Mouse (Mus musculus): ENCODE results near the gene Gm47791.

The Gm47791 gene

DNA sequence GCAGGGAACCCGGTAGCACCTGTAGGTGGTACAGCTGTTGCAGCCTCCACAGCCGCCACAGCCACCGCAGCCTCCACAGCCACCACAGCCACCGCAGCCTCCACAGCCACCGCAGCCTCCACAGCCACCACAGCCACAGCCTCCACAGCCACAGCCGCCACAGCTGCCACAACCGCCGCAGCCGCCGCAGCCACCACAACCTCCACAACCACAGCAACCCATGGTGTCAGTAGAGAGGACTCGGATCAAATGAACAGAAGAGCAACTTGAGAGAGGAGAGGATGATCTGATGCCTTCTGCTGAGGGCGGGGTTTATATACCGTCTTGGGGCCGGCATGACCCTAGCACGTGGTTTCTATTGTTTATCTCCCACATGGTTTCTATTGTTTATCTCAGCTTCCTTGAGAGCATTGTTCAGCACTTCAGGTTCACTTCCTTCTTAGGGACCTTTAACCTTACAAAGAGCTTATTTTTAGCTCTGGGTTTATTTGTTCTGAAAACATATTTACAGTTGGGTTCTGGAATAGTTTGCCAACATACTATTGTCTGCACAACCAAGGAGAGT lies at the start of gene Gm47791:
Gene Gm47791, minus strand, starts transcription at position 222 of the 565 bp plus-strand sequence.
- in situ Hi-C loops (cut with MboI; ENCODE audit: low sequenced_read_pairs) = no loop called here

DNA sequence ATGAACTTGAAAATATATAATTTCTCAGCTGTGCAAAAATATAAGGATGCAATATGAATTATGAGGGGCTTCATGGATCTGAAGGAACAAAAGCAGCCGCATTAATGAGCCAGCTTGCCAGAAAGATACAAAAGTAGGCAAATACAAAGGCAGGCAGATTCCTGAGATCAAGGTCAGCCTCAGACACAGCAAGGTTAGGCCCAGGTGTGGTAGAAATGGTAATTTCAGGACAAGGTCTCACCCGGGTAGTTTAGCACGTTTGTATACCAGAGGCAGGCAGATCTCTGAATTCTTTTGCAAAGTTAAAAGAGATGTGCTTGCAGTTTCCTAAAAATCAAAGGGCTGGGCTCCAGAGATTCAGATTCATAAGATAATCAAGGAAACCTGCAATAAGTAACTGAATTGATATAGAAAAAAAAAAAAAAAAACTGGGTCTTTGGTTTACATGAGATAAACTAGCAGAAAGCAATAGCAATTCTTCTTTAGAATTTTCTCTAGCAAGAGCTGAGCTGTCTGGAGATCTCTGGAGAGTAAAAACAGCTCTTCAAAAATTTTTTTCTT lies 49.7 kb upstream of the Gm47791 start:
- in situ Hi-C loops (cut with MboI; ENCODE audit: low sequenced_read_pairs) = no loop called here

DNA sequence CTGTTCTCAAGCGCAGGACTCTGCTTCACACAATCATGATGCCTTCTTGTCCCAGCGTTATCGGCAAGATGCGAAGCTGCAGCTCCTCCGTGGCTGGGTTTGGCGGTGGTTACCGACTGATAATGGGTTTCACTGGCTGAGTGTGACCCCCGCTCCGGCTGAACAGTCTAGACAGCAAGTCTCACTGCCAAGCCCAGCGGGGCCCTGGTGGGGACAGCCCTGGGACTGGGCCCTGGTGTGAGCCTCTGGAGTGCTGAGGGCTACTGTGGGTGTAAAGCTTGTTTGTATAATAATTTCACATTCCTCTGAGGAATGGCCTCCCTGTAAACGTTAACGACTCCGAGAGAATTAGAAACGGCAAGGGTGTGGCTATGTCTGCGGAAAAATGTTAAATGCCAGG lies 49.1 kb upstream of the Gm47791 start:
- in situ Hi-C loops (cut with MboI; ENCODE audit: low sequenced_read_pairs) = no loop called here

DNA sequence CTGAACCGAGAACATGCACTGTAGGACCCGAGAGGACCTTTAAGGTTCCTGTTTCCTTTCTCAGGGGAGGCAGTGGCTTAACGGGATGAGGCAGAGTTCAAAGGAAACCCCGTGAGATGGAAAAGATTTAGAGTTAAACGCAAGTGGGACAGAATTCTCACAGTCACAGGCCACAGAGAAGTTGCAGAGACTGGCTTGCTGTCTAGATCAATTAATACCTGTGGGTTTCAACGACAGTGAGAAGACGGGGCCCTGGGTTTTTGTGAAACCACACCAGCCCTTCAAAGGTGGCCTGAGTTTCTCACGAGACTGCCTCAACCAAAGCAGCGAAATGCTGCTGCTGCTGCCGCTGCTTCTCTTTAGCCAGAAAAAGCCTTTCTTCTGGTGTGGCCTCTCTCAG lies 48.3 kb upstream of the Gm47791 start:
- in situ Hi-C loops (cut with MboI; ENCODE audit: low sequenced_read_pairs) = no loop called here

DNA sequence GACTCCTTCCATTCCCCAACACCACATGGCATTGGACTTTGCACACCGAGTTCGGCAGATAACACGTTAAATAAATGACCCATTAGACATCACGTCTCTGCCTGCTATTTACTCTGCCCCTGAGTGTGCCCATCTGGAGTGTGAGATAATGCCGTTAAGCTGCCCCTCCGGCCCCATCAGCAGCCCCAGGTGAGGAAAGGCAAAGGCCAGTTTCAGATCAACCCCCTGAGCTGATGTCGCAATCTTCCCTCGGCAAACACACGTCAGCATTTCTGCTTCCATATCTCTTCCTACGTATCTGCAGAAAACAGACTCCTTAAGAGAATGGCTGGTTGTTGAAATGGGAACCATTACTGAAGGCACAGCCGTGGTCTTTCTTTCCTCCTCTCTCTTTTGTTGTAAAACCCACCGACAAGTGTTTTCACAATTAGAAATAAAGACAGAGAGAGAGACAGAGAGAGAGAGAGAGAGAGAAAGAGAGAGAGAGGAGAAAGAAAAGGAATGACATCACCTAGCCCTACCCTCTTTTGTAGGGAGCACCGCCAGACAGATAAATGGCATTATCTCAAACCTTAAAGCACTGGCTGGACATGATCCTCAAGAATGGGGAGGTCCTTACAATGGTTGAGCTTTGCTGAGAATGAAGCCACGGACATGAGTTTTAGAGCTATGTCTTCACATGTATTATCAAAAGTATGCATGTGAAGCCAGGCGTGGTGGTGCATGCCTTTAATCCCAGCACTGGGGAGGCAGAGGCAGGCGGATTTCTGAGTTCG lies 45.1 kb upstream of the Gm47791 start:
- in situ Hi-C loops (cut with MboI; ENCODE audit: low sequenced_read_pairs) = no loop called here

DNA sequence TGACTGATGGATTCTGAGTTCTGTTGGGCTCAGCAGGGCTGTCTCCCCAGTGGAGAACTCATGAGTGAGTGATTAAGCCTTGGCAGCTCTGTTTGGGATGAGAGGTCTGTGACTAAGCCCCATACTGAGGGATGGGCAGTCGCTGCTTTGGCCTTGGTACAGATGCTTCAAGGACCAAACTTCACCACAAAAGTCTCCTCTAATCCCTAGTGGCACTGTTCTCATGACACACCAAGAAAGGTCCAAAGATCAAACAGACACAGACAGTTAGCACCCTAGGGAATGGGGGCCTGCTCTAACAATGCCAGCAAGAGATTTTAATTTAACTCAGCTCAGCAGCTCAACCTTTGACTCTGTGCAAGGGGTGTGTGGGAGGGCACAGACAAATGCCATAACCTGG lies 40.7 kb upstream of the Gm47791 start:
- in situ Hi-C loops (cut with MboI; ENCODE audit: low sequenced_read_pairs) = no loop called here

DNA sequence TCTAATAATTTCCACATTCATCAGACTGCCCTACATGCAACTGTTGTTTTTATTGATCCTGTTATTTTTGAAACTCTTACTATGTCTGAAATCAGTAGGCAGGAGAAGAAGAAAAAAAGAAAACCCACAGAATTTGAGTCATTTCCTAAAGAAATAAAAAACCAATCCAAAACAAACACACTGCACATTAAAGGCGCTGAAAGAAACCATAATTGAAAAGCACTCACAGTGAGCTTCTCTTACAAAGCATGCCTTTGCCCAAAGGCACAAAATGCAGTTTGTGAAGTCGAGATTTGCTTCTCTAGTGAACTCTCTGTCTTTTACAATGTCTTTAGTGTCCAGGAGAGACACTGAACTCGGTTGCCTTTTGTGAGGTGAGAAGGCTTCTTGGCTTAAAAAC lies 37.5 kb upstream of the Gm47791 start:
- in situ Hi-C loops (cut with MboI; ENCODE audit: low sequenced_read_pairs) = loop anchor here (10.0 kb wide), 1 partner anchor 166 kb away; no protein-coding TSS in a partner anchor

DNA sequence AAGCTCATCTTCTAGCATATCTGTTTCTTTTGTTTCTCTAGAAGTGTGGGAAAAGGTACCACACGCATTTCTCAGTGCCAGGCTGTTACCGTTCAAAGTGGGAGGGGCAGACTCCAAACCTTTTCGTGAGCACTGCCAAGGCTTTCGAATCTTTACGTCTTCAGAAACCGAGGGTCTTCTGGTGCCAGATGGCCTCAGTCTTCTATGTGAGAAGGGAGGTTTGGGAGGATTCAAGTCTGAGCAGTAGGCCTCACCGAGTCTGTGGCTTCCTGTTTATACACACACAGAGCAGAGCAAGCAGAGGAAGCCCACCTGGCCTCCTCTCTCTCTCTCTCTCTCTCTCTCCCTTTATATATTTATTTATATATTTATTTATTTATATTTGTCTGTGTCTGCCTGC lies 36.2 kb upstream of the Gm47791 start:
- in situ Hi-C loops (cut with MboI; ENCODE audit: low sequenced_read_pairs) = loop anchor here (10.0 kb wide), 1 partner anchor 168 kb away; no protein-coding TSS in a partner anchor

DNA sequence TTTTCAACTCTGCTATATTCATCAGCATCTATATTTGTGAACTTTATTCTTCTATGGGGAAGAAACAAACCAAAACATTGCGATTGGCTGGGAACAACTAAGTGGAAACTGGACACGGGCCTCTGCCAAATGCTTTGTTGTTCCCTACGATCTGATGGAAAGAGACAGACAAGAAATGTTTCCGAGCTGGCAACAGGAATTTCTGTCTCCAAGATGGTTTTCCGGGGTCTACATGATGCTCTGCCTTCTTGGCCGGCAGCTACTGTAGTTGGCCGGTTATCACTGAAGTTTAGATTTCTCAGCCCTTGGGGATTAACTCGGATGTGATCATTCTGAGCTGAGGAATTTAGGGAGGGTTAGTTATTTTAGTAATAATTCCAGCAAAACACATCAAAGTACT lies 35.3 kb upstream of the Gm47791 start:
- in situ Hi-C loops (cut with MboI; ENCODE audit: low sequenced_read_pairs) = loop anchor here (10.0 kb wide), 1 partner anchor 168 kb away; no protein-coding TSS in a partner anchor

DNA sequence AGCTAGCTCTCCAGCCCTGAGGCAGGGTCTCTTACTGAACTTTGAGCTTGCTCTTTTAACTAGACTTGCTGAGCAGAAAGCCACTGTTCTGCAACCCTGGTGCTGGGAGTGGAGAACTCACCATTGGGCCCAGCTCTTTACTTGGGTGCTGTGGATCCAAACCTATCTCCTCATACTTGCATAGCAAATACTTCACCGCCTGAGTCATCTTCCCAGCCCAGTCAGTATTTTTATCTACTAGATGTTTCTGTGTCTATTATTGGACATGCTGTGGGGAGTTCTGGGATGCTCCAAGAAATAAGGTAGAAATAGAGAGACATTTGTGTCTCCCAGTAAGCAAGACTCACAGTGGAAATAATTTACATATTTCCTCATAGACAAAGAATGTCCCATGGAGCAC lies 33.0 kb upstream of the Gm47791 start:
- in situ Hi-C loops (cut with MboI; ENCODE audit: low sequenced_read_pairs) = loop anchor here (10.0 kb wide), 1 partner anchor 171 kb away; no protein-coding TSS in a partner anchor

DNA sequence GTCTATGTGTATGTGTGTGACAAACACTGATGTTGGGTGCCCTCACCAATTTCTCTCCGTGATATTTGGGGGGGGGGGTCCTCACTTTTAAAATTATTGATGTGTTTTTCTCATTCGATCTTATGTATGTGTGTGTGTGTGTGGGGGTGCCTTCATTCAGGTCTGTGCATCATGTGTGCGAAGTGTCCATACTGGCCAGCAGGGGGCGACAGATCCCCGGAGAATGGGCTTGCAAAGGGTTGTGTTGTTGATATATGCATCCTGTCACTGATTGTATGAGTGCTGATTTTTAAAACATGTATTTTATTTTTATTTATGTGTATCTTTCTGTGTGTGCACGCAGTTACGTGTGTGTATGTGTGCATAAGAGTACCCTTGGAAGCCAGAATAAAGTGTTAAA lies 32.6 kb upstream of the Gm47791 start:
- in situ Hi-C loops (cut with MboI; ENCODE audit: low sequenced_read_pairs) = loop anchor here (10.0 kb wide), 1 partner anchor 171 kb away; no protein-coding TSS in a partner anchor

DNA sequence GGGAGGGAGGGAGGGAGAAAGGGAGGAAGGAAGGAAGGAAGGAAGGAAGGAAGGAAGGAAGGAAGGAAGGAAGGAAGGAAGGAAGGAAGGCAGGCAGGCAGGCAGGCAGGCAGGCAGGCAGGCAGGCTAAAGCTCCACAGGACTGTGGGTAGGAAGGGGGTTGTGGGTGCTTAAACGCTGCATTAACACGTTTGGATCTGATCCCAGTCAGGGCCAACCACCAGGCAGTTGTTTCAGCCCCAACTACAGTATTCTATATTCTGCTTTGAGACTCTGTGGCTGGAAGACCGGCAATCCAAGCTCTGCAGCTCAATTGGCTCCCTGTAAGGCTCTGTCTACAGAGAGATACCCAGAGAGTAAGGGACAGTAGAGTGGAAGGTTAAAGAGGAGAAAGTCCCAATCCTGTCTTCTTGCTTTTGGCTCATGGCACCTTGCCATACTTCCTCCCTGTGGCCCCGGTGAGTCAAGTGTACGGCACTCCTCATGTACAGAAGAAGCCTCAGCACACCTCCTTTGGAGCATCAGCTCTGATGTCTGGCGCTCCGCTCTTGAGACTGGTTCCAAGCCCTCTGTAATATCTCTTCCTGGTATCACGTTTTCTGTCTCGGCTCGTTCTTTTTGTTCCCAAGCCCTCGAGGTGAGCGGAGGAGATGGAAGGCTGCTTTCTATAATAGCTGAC lies 30.2 kb upstream of the Gm47791 start:
- in situ Hi-C loops (cut with MboI; ENCODE audit: low sequenced_read_pairs) = loop anchor here (10.0 kb wide), 1 partner anchor 174 kb away; no protein-coding TSS in a partner anchor

DNA sequence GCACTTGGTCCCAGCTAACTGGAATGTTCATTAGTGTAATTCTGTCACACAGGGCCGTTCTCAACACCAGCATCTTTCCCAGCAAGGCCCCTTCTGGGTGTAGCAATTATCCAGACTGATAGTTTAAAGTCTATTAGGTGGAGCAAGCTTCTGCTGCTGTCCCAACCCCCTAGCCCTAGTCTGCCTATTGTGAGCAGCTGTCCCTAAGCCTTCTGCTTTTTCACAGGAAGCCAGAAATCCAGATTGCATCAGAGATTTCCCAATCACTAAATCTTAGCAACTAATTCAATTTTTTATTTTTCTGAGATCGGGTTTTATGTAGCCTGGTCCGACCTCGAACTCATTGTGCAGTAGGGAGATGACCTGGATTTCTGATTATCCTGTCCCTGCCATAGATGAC lies 27.9 kb upstream of the Gm47791 start:
- in situ Hi-C loops (cut with MboI; ENCODE audit: low sequenced_read_pairs) = no loop called here

DNA sequence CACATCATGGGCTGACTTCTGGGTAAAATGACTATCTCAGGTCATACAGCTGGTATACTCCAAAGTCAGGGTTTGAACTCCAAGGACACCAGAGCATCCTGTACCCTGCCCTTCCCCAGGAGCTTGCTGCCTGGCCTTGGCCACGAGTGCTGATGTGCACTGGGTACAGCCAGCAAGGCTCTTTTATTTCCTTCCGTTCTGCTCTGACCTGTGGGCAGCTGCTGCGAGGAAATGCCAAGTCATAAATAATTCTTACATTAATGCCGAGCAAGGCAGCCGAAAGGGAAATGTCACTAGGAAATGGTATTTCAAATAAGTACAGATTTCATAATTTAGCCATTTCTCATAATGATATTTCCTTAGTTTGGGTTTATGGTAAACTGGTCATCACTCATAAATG lies 27.3 kb upstream of the Gm47791 start:
- in situ Hi-C loops (cut with MboI; ENCODE audit: low sequenced_read_pairs) = no loop called here

DNA sequence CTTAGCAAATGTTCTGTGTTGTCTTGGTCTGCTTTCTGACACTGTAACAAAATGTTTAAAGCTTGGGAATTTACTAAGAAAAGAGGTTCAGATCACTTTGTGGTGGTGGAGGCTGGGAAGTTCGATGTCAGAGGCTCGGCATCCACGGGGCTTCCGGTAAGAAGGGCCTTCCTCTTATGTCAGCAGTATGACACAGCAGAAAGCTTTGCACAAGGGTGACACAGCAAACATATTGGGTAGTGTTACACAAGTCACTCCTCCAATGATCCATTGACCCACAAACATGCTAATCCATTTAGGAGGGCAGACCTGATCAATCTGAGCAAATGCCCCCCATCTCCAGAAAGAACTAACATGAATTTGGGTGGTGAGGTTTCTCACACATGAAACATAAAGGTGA lies 26.0 kb upstream of the Gm47791 start:
- in situ Hi-C loops (cut with MboI; ENCODE audit: low sequenced_read_pairs) = no loop called here

DNA sequence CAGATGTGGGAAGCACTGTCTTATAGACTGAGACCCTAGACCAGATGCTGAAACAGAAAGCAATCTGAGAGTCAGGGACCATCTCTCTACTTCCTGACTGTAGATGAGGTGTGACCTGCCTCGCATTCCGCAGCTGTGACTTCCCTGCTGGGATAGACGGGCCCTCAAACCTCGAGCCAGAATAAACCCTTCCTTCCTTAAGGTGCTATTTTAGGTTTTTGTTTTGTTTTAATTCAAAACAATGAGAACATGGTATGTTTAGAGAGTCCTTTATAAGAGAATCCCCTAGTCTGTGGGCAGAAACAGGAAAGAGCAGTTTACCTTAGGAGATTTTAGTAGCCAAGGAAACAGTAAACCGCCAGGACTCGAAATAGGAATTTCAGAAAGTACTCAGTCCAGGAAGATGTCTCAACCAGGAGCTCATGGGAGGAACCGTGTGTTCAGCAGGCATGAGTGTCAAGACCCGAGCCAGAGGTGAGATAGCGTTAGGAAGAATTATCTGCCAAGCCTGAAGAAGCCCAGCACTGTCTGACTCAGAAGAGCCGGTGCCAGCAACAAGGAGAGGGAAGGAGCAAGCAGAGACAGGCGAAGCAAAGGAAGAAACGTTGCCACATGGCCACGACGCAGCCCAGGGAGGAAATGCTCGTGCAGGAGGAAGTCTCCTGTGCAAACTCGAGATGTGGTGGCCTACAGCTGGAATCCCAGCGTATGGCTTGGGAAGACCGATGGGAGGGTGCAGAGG lies 24.8 kb upstream of the Gm47791 start:
- in situ Hi-C loops (cut with MboI; ENCODE audit: low sequenced_read_pairs) = no loop called here

DNA sequence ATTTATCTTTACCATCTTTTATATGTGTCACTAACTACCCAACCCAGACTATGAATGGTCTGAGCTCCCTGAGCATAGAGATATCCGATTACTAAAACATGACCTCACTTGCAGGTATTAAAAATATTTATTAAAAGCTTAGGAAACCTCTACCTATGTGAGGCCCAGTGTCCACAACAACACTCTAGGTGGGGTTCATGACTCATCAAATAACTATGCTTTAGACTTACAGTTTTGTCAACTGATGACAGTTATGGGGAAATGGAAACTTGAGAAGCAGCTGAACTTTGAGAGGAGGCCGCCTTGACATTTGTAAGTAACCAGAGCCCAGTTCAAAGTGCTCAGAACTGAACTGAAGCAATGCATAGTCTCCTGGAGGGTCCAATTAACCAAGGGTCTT lies 24.2 kb upstream of the Gm47791 start:
- in situ Hi-C loops (cut with MboI; ENCODE audit: low sequenced_read_pairs) = no loop called here

DNA sequence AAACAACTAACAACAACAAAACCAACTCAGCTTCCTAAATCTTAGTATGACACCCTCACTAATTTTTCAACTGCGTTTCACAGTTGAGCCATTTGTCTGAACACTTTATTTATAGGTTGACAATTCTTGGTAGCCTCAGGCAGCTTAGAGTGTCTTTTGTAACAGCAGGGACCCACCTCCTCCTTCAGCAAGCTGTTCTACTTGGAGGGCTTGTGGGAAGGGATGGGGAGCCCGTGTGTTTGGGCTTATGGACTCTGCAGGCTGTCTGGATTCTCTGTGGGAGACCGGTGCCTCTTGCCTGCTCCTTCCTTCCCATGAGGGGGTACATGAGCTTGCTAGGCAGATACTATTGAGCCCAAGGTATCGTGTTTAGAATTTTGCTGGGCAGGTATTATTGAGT lies 22.9 kb upstream of the Gm47791 start:
- in situ Hi-C loops (cut with MboI; ENCODE audit: low sequenced_read_pairs) = no loop called here

DNA sequence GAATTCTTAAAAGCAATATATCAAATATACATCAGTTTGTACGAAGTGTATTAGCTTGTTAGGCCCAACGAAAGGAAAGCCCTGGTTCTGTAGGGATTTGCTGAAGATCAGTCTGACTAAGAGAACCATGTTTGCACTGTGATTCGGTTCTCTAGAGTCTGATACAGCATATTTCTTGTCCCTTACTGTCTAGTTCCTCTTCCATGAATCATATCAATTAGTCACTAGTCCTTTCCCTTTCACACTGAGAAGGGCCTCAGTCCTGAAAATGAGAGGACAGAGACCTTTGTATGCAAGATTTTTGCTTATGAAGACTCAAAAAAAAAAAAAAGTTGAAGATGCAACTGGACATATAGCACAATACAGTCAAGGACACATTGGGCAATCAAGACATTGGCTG lies 22.1 kb upstream of the Gm47791 start:
- in situ Hi-C loops (cut with MboI; ENCODE audit: low sequenced_read_pairs) = no loop called here

DNA sequence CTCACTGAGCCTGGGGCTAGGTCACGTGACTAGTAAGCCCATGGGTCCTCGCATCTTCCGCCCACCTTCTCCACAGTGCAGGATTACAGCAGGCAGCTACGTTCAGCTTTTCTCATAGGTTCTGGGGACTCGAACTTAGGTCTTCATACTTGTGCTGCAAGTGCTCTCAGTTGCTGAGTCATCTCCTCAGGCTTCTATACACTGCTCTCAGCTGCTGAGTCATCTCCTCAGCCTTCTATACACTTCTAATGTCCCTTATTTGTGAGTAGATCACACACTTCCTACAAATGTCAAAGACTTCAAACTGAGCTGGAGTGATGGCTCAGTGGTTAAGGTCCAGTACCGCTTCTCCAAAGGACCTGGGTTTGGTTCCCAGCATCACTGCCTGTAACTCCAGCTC lies 21.2 kb upstream of the Gm47791 start:
- in situ Hi-C loops (cut with MboI; ENCODE audit: low sequenced_read_pairs) = no loop called here

DNA sequence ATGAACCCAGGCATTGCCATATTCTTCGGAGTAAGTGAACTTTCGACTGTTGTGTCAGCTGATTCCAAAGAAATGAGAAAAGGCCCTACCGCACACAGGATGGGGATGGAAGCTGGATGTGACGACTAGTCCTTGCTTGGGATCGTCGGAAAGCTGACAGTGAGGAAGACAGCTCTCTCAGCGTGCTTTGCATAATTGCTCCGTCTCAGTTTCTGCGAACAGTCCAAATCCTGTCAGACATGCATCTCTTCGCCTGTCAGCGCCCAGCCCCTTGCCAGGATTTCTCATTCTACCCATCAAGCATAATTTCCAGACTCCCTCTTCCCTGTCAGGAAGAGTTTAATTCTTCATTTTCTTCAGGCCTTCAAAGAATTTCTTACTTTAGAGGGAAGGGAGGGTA lies 20.1 kb upstream of the Gm47791 start:
- in situ Hi-C loops (cut with MboI; ENCODE audit: low sequenced_read_pairs) = no loop called here

Data from CH12F3 (cell line).